Mouse (Mus musculus): ENCODE measurements around the gene Mrgpra4. TPM values are rescaled to one million over a fixed set of nuclear protein-coding genes. Genes with fewer than 3 reads are reported as not detected.

The Mrgpra4 gene
- polyA plus RNA-seq (2012; rRNA removed; ENCODE audit: low replicate concordance) = not detected in 2 replicates

DNA sequence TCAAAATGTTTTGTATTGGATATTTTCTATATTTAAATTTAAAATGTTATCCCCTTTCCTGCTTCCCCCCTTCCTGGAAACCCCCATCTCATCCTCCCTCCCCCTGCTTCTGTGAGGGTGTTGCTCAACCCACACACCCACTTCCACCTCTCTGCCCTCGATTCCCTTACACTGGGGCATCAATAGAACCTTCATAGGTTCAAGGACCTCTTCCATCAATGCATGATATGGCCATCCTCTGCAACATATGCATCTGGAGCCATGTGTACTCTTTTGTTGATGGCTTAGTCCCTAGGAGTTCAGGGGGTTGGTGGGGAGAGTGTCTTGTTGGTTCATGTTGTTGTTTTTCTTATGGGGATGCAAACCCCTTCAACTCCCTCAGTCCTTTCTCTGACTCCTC lies at the start of gene Mrgpra4:
TSS of gene Mrgpra4 (minus strand) at position 101 of the 400 bp plus-strand sequence.

DNA sequence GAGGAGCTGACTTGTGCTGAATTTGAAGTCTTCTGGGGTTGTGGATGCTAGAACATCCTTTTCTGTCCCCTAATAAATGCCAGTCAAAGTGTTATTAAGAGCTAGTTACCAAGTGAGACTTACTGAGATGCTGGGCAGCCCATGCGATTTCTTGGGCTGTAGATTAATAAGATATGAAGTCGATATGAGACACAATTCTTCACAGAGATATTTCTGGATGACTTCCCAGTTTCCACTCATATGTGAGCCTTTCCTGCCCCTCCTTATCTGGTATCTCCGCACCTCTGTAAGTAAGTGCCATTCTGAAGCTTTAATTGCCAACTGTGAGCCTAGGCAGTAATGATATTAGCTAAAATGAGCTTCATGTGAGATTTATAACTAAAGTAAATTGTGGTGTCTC lies 45.6 kb upstream of the Mrgpra4 start, which contains the start of gene Mrgprx1:
TSS of gene Mrgprx1 (minus strand) at position 101 of the 400 bp plus-strand sequence.

Other genes starting within 250 kb of the Mrgpra4 start
- 0.10 TPM in 1 of 2 replicates, not detected in the other for gene Mrgprx1, start 45.5 kb upstream of the Mrgpra4 start, polyA plus RNA-seq (2012; rRNA removed; ENCODE audit: low replicate concordance)
- not detected in 2 replicates for gene Mrgprb5, start 186.9 kb upstream of the Mrgpra4 start, polyA plus RNA-seq (2012; rRNA removed; ENCODE audit: low replicate concordance)
- not detected in 2 replicates for gene Mrgprb4, start 217.2 kb upstream of the Mrgpra4 start, polyA plus RNA-seq (2012; rRNA removed; ENCODE audit: low replicate concordance)